Mouse (Mus musculus) limb, embryonic 11.5 days (tissue): ENCODE results near the gene Spag9. TPM values are rescaled to one million over a fixed set of nuclear protein-coding genes. Genes with fewer than 3 reads are reported as not detected.
"Not testable (repeated sequence)": the region's sequence is repeated elsewhere in the genome, so short reads cannot be mapped to it uniquely, and the experiment has no call there.

ENCODE experiments used
- ATAC-seq: fragments of 200-750 bp; cut with Nextera tagmentation; 2 replicates; pipeline ENCODE4 v1.8.0; 2017; ENCODE audit warnings: low read depth; ENCODE audit not compliant: insufficient number of reproducible peaks, low FRiP score, low TSS enrichment
- DNase-seq: peaks from one replicate; pipeline ENCODE4 v3.0.0-alpha.2; 2015; ENCODE audit warnings: low spot score
- H3K27ac ChIP-seq: fragments of 300-500 bp; sonication (generic); replicated peaks from 2 replicates; pipeline ENCODE4 v1.5.1; 2014; ENCODE audit warnings: low read depth, mild to moderate bottlenecking, low read length
- H3K27me3 ChIP-seq: fragments of 300-500 bp; sonication (generic); 2 replicates; pipeline ENCODE4 v1.6.1; 2014; ENCODE audit warnings: mild to moderate bottlenecking, low read length, mixed read lengths; ENCODE audit not compliant: control insufficient read depth, insufficient read depth
- H3K36me3 ChIP-seq: fragments of 300-500 bp; sonication (generic); 2 replicates; pipeline ENCODE4 v1.6.1; 2014; ENCODE audit warnings: mild to moderate bottlenecking, low read length, moderate library complexity, mixed read lengths; ENCODE audit not compliant: control insufficient read depth, insufficient read depth
- H3K4me1 ChIP-seq: fragments of 300-500 bp; sonication (generic); 2 replicates; pipeline ENCODE4 v1.6.1; 2014; ENCODE audit warnings: low read length, mixed read lengths; ENCODE audit not compliant: control insufficient read depth, insufficient read depth
- H3K4me2 ChIP-seq: fragments of 300-500 bp; sonication (generic); 2 replicates; pipeline ENCODE4 v1.6.1; 2014; ENCODE audit warnings: low read depth, mild to moderate bottlenecking, moderate library complexity; ENCODE audit not compliant: severe bottlenecking
- H3K4me3 ChIP-seq: fragments of 300-500 bp; sonication (generic); 2 replicates; pipeline ENCODE4 v1.5.1; 2014; ENCODE audit warnings: low read depth, low read length
- H3K9ac ChIP-seq: fragments of 300-500 bp; sonication (generic); 2 replicates; pipeline ENCODE4 v1.6.1; 2014; ENCODE audit warnings: mild to moderate bottlenecking, low read length
- H3K9me3 ChIP-seq: fragments of 300-500 bp; sonication (generic); 2 replicates; pipeline ENCODE4 v1.6.1; 2016; ENCODE audit warnings: low read length; ENCODE audit not compliant: control insufficient read depth
- WGBS: fragments of 180-500 bp; shearing (Covaris S2); extraction: QIAGEN DNeasy Blood & Tissue Kit; methylation state at CpG from one replicate; pipeline ENCODE4 v1.1.7; 2014; 5-methylcytosine and 5-hydroxymethylcytosine counted together
- polyA plus RNA-seq: library from polyadenylated mRNA; unstranded; fragments of >200 nt; fragmentation: Nextera tagmentation; extraction: Ambion mirVana; gene quantifications from 2 replicates; pipeline ENCODE4 v1.2.1, GENCODE M21; 2014

Spag9 gene
- polyA plus RNA-seq, 1 experiment from 2014 or later: 37.0 TPM

GRCm38 (mm10) chr11:94020403-94020802, 24.5 kb downstream of the Spag9 start:
- Histone ChIP-seq H3K27ac (no peak overlapping the region), H3K36me3 (peaks cover 2% of the 10 kb centered on the region; the same call in 1 of the 2 replicates), H3K4me2 (no peak overlapping the region), H3K9me3 (no peaks in the 10 kb centered on the region), H3K9ac (no peak overlapping the region), H3K4me1 (no peaks in the 10 kb centered on the region), H3K27me3 (no peaks in the 10 kb centered on the region), H3K4me3 (no peak overlapping the region)
- DNase-seq: no peak
- 56% methylated on average over 6 of the region's 6 CpGs for WGBS
- no peak for ATAC-seq

GRCm38 (mm10) chr11:94026289-94026688, 30.4 kb downstream of the Spag9 start:
- DNase-seq (no peak), ATAC-seq (no peak)
- Histone ChIP-seq H3K4me3 (no peak overlapping the region), H3K27me3 (no peaks in the 10 kb centered on the region), H3K4me1 (no peaks in the 10 kb centered on the region), H3K36me3 (no peaks in the 10 kb centered on the region), H3K9ac (no peak overlapping the region), H3K4me2 (no peak overlapping the region), H3K9me3 (no peaks in the 10 kb centered on the region), H3K27ac (no peak overlapping the region)
- WGBS: 91% methylated on average over 4 of the region's 4 CpGs

GRCm38 (mm10) chr11:94032084-94032483, 36.2 kb downstream of the Spag9 start:
- WGBS: 85% methylated on average over 4 of the region's 4 CpGs
- DNase-seq: no peak
- H3K4me3 ChIP-seq: no peak overlapping the region
- no peak overlapping the region for H3K9ac ChIP-seq
- no peak overlapping the region for H3K27ac ChIP-seq
- no peak for ATAC-seq
- no peak overlapping the region for H3K4me2 ChIP-seq
- no peaks in the 10 kb centered on the region for H3K9me3 ChIP-seq
- H3K36me3 ChIP-seq: no peaks in the 10 kb centered on the region
- no peaks in the 10 kb centered on the region for H3K4me1 ChIP-seq
- no peaks in the 10 kb centered on the region for H3K27me3 ChIP-seq

- no peak overlapping the region for H3K4me2 ChIP-seq
These were observed 37.1 kb downstream of the Spag9 start for GRCm38 (mm10) chr11:94032971-94033370.

GRCm38 (mm10) chr11:94035974-94036373, 40.1 kb downstream of the Spag9 start:
- WGBS: 50% methylated on average over 2 of the region's 2 CpGs
- DNase-seq: no peak

More at GRCm38 (mm10) chr11:94032971-94033370, 37.1 kb downstream of the Spag9 start:
- no peak overlapping the region for H3K27ac ChIP-seq
- WGBS: 80% methylated on average over 2 of the region's 2 CpGs
- no peak overlapping the region for H3K4me3 ChIP-seq
- DNase-seq (no peak), ATAC-seq (no peak)
- H3K36me3 ChIP-seq: no peaks in the 10 kb centered on the region
- no peaks in the 10 kb centered on the region for H3K9me3 ChIP-seq
- no peaks in the 10 kb centered on the region for H3K27me3 ChIP-seq
- no peaks in the 10 kb centered on the region for H3K4me1 ChIP-seq
- H3K9ac ChIP-seq: no peak overlapping the region

GRCm38 (mm10) chr11:94041475-94041874, 45.6 kb downstream of the Spag9 start:
- Histone ChIP-seq H3K36me3 (no peaks in the 10 kb centered on the region), H3K9me3 (no peaks in the 10 kb centered on the region), H3K27ac (no peak overlapping the region), H3K9ac (no peak overlapping the region), H3K4me3 (no peak overlapping the region), H3K4me1 (no peaks in the 10 kb centered on the region), H3K4me2 (no peak overlapping the region), H3K27me3 (no peaks in the 10 kb centered on the region)
- WGBS: 92% methylated on average over 1 of the region's 1 CpGs
- no peak for ATAC-seq
- no peak for DNase-seq

More at GRCm38 (mm10) chr11:94035974-94036373, 40.1 kb downstream of the Spag9 start:
- ATAC-seq: no peak
- H3K9ac ChIP-seq: no peak overlapping the region
- no peak overlapping the region for H3K4me2 ChIP-seq
- H3K27me3 ChIP-seq: no peaks in the 10 kb centered on the region
- no peaks in the 10 kb centered on the region for H3K9me3 ChIP-seq
- H3K4me1 ChIP-seq: no peaks in the 10 kb centered on the region
- H3K36me3 ChIP-seq: no peaks in the 10 kb centered on the region
- H3K27ac ChIP-seq: no peak overlapping the region
- H3K4me3 ChIP-seq: no peak overlapping the region

- not testable (repeated sequence) for ATAC-seq, H3K27ac ChIP-seq, DNase-seq, H3K27me3 ChIP-seq, H3K4me1 ChIP-seq, H3K4me3 ChIP-seq, H3K9ac ChIP-seq, H3K9me3 ChIP-seq, H3K36me3 ChIP-seq, H3K4me2 ChIP-seq
- 68% methylated on average over 1 of the region's 1 CpGs for WGBS
These were observed 46.4 kb downstream of the Spag9 start for GRCm38 (mm10) chr11:94042301-94042700.

- H3K27me3 ChIP-seq: no peaks in the 10 kb centered on the region
- H3K36me3 ChIP-seq: no peaks in the 10 kb centered on the region; the same call in 1 of the 2 replicates
- 7% methylated on average over 22 of the region's 22 CpGs for WGBS
- H3K9me3 ChIP-seq: no peaks in the 10 kb centered on the region
- H3K4me3 ChIP-seq: peak overlapping the region; percentile 64
- H3K4me1 ChIP-seq: no peaks in the 10 kb centered on the region
- DNase-seq (peak; percentile 93), ATAC-seq (peak; percentile 97)
- peak overlapping the region; percentile 69 for H3K4me2 ChIP-seq
- H3K9ac ChIP-seq: peak overlapping the region; percentile 70
- H3K27ac ChIP-seq: peak overlapping the region; percentile 42; the same call in 1 of the 2 replicates
These were observed 48.4 kb downstream of the Spag9 start for GRCm38 (mm10) chr11:94043998-94044985.
